Mouse (Mus musculus): ENCODE data around the gene Gm40193. TPM values are rescaled to one million over a fixed set of nuclear protein-coding genes. Genes with fewer than 3 reads are reported as not detected.
A peak's percentile ranks its signal among the peaks of the same experiment; 100 is the strongest.
"Not testable (repeated sequence)": the region's sequence is repeated elsewhere in the genome, so short reads cannot be mapped to it uniquely, and the experiment has no call there.

The Gm40193 gene
- total RNA-seq, 1 experiment from 2014 or later: not detected

DNA sequence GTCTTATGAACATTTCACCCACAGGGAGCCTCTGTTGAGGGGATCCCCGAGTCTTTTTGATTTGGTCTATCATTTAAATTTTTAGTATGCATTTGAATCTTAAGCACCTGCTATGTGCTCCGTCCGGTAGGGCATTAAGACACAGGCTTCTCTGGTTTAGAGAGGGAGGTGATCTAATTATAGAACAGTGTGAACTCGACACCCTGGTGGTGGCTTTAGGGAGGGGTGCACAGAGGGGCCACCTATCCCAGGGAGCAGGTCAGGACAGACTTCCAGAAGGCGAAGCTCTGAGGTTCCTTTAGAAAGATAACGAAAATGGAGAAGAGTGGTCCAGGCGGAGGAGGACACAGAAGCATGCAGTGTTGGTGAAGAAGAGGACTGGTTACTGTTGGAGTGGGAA, 11.8 kb upstream of the Gm40193 start:
- ATAC-seq (replicated peaks; ENCODE audit: low read depth, poor library complexity, severe bottlenecking): no peak

DNA sequence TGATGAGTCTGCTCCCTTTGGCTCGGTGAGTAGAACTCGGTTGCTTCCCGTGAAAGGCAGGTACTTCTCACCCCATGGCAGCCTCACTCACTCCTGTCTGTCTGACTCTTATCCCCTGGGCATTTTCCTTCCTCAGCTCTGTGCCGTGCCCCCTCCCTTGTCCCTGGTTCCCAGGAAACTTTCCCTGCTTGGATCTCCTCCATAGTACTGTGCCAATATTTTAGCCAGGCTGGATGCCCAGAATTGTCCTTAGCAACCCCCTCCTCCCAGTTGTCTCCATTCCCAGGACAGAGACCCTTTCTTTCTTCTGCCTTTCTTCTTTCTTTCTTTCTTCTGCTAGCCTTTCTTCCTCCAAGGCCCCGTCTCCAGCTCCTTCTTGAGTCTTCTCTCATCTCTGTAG, 8.7 kb upstream of the Gm40193 start:
- ATAC-seq (replicated peaks; ENCODE audit: low read depth, poor library complexity, severe bottlenecking): no peak

DNA sequence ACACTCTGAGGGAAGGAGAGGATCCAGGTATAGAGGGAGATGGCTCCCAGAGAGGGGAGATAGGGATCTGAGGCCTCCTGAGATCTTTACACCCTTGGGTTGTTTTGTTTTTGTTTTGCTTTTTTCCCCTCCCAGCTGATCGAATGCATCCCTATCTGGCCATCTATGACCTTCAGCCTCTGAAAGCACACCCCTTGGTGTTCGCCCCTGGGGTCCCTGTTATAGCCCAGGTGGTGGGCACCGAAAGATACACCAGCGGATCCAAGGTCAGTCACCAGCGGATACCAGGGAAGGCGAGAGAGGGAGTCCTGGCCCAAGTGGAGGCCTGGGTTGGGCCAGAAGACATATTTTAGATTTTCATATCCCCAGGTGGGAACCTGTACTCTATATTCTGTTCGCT, 8.2 kb upstream of the Gm40193 start:
- no peak for ATAC-seq (replicated peaks; ENCODE audit: low read depth, poor library complexity, severe bottlenecking)

DNA sequence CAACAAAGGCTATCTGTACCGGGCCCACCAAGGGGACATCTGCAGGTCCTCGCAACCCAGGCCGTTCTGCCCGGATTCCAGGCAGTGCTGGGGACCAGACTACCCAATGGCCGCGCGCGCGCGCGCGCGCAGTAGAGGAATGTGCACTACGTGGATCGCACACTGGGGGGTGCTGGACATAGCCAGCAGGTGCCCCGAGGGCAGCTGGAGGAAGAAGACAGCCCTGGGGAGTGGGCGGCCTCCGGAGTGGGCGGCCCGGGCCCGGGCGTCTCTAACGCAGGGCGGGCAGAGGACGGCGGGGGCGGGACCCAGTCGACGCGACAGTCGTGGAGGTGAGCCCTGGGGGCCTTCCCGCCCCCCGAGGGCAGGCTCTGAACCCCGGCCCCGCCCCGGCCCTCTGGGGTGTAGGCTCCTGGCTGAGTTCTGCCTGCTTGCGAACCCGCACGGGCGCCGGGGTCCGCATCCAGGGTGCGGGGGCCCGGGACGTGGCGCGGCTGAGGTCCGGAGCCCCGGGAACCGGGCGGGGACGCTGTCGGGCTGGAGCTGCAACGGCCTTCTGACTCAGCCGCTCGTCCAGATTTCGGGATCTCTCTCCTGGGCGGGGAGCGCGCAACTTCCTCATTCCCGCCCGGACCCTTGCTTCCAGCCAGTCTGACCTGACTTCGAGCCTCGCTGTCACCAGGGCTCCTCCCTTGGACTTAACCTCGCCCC, 7.3 kb upstream of the Gm40193 start, which contains the start of gene Pld2:
Gene Pld2 (plus strand): TSS at position 188 of the 711 bp plus-strand sequence.
- ATAC-seq (replicated peaks; ENCODE audit: low read depth, poor library complexity, severe bottlenecking): peak; percentile 90

DNA sequence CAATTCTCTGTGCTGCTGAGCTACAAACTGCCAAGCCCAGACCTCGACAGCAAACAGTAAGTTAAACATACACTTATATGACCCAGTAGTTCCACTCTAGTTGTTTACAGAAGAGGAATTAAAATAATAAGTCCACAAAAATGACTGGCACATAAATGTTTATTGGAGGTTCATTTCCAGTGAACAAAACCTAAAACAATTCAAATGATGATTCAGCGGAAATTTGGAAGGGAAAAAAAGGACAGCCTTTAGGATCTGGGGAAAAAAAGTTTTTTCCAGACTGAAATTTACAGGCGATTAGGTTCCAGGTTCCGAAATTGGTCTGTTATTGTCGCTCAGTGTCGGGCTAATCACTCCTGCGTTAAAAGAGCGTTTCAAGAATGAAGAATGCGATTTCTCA, 6.7 kb upstream of the Gm40193 start:
- ATAC-seq (replicated peaks; ENCODE audit: low read depth, poor library complexity, severe bottlenecking): no peak

DNA sequence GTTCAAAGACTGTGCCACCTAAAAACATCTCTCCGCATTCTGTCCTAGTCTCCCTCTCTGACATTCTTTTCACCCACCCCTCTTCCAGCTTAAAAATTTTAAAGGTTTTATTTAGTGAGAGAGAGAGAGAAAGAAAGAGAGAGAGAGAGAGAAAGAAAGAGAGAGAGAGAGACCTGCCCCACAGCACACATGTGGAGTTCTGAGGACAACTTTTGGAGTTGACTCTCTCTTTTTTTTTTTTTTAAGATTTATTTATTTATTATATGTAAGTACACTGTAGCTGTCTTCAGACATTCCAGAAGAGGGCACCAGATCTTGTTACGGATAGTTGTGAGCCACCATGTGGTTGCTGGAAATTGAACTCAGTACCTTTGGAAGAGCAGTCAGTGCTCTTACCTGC, 1.7 kb downstream of the Gm40193 start:
- ATAC-seq (replicated peaks; ENCODE audit: low read depth, poor library complexity, severe bottlenecking): not testable (repeated sequence)

DNA sequence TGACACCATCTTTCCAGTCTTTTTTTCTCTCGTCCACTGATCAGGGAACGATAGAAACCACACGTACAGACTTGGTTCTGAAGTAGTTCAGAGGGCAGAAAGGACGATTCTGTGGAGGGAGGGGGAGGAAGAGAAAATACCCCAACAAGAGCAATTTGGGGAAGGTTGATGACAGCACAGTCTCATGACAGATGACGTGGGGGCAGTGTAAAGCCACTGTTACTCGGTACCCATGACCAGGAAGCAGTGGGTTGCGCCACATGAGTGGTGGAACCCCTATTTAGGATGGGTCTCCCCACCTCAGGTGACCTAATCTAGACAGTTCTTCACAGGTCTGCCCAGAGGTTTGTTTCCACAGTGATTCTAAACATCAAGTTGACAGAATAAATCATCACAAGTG, 4.1 kb downstream of the Gm40193 start:
- ATAC-seq (replicated peaks; ENCODE audit: low read depth, poor library complexity, severe bottlenecking): no peak

DNA sequence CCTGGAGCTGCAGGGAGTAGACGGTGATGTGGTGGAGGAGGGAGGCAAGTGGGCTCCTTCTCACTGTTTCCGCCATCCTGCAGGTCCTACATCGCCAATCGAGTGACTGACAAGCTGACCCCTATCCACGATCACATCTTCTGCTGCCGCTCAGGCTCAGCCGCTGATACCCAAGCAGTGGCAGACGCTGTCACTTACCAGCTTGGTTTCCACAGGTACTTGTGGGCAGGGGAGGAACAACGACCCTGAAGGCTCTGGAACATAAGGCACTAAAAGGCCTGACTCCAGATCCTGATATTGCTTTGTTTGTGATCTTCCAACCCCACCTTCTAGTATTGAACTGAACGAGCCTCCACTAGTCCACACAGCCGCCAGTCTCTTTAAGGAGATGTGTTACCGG, 6.5 kb downstream of the Gm40193 start:
- ATAC-seq (replicated peaks; ENCODE audit: low read depth, poor library complexity, severe bottlenecking): no peak

DNA sequence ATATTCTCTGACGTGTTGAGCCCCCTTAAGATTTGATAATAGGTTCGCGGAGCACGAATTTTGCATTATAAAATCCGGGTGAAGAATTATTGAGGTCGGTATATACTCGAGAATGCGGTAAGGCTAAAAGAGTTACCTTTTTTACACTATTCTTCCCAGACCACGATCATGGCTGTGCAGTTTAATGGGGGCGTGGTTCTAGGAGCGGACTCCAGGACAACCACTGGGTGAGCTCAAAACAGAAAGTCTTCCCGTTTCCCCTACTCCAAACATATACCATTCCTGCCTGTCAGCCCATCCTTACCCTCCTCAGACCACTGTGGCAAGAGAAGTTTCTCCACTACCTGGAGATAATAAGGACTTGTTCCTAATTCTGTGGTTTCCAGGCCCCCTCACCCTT, 7.0 kb downstream of the Gm40193 start:
- ATAC-seq (replicated peaks; ENCODE audit: low read depth, poor library complexity, severe bottlenecking): no peak

DNA sequence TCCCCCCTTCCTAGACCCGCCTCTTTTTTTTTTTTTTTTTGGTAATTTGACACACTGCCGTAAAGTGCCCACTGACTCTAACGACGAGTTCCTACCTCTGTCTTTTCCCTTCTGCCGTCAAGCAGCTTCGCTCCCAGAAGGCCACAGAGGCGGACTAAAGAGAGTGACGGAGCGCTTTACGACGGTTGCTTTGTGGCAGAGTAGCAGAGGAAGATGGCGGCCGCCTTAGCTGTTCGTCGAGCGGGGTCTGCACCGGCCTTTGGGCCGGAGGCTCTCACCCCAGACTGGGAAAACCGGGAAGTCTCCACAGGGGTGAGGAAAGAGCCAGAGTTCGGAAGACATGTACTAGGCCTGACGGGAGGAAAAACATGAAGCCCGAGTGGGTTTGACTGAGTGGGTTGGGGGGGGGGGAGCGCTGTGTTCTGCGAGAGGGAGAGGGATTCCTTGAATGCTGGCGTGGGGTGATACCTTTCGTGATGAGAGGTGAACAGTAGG, 7.5 kb downstream of the Gm40193 start, which contains the start of gene Psmb6:
Gene Psmb6 (plus strand): TSS at position 184 of the 495 bp plus-strand sequence.
- peak; percentile 99 for ATAC-seq (replicated peaks; ENCODE audit: low read depth, poor library complexity, severe bottlenecking)

DNA sequence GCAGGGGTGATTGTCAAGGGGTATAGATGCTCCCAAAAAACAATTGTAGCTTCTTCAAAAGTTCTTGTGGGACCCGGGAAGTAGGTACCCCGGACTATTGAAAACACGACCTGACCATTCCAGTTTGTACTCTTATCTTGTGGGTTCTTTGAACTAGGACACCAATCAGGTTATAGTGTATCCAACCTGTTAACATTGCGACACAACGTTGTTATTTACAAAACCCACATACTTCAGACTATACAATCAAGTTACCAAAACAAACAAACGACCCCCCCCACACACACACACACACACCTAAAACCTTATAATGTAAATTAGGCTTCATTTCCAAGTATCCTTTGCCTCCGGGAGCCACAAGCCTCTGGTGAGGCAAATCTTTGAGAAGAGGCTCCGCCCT, 8.0 kb downstream of the Gm40193 start:
- peak; percentile 16; the same call in 1 of the 2 replicates for ATAC-seq (replicated peaks; ENCODE audit: low read depth, poor library complexity, severe bottlenecking)

DNA sequence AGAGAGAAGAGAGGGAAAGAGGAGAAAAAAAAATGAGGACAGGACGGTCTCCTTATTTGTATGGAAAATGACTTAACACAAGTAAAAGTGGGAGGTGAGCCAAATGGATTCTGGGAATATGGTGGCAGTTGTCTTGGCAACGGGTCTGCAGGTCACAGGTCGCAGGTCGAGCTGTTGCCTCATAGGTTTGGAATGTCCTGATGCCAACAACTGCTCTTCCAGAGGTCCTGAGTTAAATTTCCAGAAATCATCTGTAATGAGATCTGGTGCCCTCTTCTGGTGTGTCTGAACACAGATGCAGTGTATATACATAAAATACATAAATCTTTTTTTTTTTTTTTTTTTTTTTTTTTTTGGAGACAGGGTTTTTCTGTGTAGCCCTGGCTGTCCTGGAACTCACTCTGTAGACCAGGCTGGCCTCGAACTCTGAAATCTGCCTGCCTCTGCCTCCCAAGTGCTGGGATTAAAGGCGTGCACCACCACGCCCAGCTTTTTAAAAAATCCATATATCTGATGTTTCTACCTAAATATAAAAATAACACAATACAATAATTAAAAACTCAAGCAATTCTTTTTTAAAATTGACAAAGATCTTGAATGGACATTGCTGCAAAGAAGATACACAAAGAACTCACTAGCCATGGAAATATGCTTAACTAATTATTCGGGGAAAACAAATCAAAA, 9.3 kb downstream of the Gm40193 start:
- ATAC-seq (replicated peaks; ENCODE audit: low read depth, poor library complexity, severe bottlenecking): not testable (repeated sequence)

DNA sequence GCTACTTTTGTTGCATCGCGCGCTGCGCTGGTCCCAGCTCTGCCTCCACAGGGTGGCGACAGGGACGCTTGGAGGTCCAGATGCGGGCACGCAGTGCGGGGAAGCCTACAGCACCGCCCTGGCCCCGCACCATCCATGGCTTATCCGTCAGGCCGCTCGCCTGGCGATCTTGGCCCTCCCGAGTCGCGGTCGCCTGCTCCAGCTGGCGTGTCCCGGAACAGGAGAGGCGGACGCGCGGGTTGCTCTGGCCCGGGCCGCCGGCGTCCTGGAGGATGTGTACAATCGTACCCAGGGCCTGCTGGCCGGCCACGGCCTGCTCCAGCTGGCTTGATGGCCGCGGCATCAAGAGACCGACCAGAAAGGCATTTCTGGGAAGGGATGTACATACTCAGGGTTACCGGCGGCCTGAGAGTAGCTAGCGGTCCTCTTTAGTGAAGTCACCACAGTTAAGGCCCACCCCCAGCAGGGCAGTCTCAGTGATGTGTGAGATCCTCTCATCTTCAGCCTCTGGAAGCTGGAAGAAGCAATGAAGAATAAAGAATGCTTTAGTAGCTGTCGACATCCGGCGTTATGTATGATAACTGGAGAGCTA, 12.5 kb downstream of the Gm40193 start:
- no peak for ATAC-seq (replicated peaks; ENCODE audit: low read depth, poor library complexity, severe bottlenecking)

DNA sequence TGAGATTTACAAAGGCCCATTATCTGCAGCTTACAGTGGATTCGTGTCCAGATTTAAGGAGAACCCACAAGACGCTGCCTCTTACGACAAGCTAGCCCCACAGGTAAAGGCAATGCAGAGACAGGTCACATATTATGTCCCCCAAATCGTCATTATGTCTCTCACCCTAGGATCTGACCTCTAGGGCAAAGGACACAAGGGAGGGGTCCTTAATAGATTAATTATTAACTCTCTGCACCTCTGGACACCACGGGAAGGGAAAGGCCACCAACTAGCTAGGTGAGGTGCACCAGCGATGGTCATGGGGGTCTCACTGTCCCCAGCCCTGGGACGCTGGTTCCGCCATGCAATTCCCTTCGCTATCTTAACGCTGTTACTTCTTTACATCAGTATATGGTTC, 13.8 kb downstream of the Gm40193 start, which contains the start of gene Gltpd2:
Gene Gltpd2 (plus strand): TSS at position 274 of the 400 bp plus-strand sequence.
- no peak for ATAC-seq (replicated peaks; ENCODE audit: low read depth, poor library complexity, severe bottlenecking)

DNA sequence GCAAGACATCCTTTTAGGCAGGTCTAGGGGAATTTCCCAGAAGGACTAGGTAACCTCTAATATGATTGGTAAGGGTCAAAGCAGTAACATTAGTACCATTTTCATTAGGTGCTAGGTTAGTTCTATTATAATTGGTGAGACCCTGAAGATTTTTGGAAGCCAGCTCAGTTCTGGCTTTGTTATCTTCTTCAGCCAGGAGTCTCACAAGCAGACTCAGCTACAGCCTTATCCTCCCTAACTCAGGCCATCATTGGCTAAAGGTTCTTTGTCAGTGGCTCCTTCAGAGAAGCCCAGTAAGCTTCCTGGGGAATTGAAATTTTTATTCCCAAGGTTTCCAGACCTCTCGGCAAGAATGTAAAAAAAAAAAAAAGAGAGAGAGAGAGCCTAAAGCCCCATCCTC, 14.3 kb downstream of the Gm40193 start:
- ATAC-seq (replicated peaks; ENCODE audit: low read depth, poor library complexity, severe bottlenecking): no peak

DNA sequence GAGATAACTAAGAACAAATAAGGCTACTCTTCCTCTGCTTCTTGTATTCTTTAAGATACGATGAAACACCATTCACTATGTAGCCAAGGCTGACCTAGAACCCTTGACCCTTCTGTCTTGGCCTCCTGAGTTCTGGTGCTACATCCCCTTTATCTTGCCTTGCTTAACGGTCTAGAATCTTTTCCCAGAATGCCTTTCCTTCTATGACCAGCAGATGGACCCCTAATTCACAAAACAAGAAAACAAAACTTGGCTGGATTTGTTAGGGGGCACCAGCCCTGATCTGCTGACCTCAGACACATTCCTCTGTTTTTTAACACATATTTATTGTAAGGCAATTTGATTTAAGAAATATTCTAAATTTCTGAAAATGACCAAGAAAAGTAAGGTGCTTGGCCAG, 16.4 kb downstream of the Gm40193 start:
- peak; percentile 66 for ATAC-seq (replicated peaks; ENCODE audit: low read depth, poor library complexity, severe bottlenecking)

DNA sequence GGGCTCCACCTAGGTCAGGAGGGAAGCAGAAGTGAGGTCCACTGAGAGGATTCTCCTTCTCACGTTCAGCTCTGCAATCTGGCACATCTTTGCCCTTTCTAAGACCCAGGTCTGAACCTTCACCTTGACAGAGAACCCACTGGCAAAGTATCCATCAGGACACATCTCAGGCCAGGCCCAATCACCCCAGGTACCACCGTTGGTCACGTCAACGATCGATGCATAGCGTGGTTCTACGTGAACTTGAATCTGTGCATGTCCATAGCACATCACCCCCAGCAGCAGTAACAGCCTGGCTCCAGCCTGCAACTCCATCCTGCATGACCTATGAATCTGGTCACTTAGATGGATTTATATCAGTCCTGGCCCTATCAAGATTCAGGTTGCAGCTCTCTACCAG, 18.5 kb downstream of the Gm40193 start, which contains the start of gene Vmo1:
Gene Vmo1 (minus strand): TSS at position 329 of the 400 bp plus-strand sequence.
- ATAC-seq (replicated peaks; ENCODE audit: low read depth, poor library complexity, severe bottlenecking): no peak

DNA sequence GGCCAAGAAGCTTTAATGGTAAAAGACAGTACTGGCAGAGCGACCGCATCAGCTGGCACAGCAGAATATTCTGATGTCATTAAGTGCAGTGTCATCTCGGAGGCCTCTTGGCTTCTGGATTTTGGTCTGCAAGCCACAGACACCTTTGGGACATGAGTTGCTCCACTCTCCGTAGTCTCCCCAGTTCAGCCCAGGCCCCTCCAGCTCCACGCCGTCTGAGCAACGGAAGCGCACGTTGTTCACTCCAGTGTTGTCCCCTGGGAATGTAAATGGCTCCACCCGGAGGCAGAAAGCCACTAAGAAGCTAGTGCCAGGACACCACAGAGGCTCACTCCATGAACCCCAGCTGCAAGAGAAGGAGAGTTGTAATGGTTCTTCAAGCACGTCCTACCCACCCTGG, 19.2 kb downstream of the Gm40193 start:
- ATAC-seq (replicated peaks; ENCODE audit: low read depth, poor library complexity, severe bottlenecking): no peak

DNA sequence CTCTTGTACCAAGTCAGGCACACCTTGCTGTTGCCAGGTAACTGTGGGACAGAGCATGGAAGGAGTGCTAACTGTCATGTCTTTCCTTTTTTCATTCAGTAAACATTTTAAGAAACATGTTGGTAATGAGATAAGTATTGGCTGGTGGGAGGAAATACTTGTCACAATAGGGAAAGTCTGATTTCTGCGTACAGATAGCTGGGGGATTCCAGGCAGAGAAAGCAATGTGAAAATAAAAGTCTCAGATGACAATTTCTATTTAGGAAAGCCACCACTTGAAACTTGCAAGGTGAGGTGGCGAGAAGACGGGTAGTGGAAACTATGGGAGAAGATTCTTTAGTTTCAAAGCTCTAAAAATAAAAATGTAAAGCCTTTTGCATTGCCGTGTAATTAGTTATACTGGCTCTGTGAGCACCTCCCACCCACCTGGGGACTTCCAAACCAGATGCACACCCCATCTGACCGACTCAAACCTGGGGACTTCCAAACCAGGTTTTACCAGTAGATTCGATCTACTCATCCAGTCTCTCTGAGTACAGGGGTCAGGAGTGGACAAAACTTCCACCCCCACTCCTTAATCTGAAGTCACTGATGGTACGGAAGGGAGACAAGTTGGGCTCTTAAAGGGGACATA, 19.9 kb downstream of the Gm40193 start:
- ATAC-seq (replicated peaks; ENCODE audit: low read depth, poor library complexity, severe bottlenecking): no peak

DNA sequence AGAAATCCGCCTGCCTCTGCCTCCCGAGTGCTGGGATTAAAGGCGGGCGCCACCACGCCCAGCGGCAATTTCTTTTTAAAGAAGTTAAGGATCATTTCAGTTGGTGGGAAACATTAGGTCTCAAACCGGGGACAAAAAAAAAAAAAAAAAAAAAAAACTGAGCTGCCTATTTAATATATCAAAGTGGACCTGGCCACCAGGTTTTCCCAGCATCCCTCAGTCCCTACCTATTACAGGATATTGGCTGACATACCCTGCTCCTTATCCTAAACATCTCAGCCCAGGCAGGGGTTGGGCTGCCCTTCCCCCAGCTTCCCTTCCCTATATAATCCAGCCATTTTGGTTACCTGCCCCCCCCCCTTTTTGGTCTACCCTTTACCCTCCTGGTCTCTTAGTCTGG, 20.9 kb downstream of the Gm40193 start:
- ATAC-seq (replicated peaks; ENCODE audit: low read depth, poor library complexity, severe bottlenecking): no peak

Measured in common myeloid progenitor, adult 5-6 weeks (primary cell).